Mouse (Mus musculus) midbrain, postnatal 0 days (tissue): ENCODE results near the gene Cryl1. TPM values are rescaled to one million over a fixed set of nuclear protein-coding genes. Genes with fewer than 3 reads are reported as not detected.
A peak's percentile ranks its signal among the peaks of the same experiment; 100 is the strongest.

ENCODE experiments used
- ATAC-seq: fragments of 200-750 bp; cut with Nextera tagmentation; 2 replicates; pipeline ENCODE4 v1.8.0; 2017; ENCODE audit warnings: moderate number of reproducible peaks, mild to moderate bottlenecking, moderate TSS enrichment, moderate library complexity; ENCODE audit not compliant: low FRiP score
- DNase-seq: peaks from one replicate; pipeline ENCODE4 v3.0.0-alpha.2; 2015; ENCODE audit warnings: low spot score
- H3K27ac ChIP-seq: fragments of 300-500 bp; sonication (generic); 2 replicates; pipeline ENCODE4 v1.5.1; 2014; ENCODE audit warnings: low read depth, mild to moderate bottlenecking, low read length, mixed read lengths
- H3K27me3 ChIP-seq: fragments of 300-500 bp; sonication (generic); 2 replicates; pipeline ENCODE4 v1.6.1; 2014; ENCODE audit warnings: low read length, control low read depth, mixed read lengths; ENCODE audit not compliant: insufficient read depth
- H3K36me3 ChIP-seq: fragments of 300-500 bp; sonication (generic); 2 replicates; pipeline ENCODE4 v1.6.1; 2014; ENCODE audit warnings: low read length, control low read depth, mixed read lengths; ENCODE audit not compliant: insufficient read depth
- H3K4me1 ChIP-seq: fragments of 300-500 bp; sonication (generic); 2 replicates; pipeline ENCODE4 v1.6.1; 2014; ENCODE audit warnings: mild to moderate bottlenecking, control low read depth, antibody characterized with exemption, low read length, mixed read lengths; ENCODE audit not compliant: insufficient read depth
- H3K4me2 ChIP-seq: fragments of 300-500 bp; sonication (generic); 2 replicates; pipeline ENCODE4 v1.6.1; 2014; ENCODE audit warnings: low read depth, mild to moderate bottlenecking, low read length, mixed read lengths; ENCODE audit not compliant: poor library complexity, severe bottlenecking
- H3K4me3 ChIP-seq: fragments of 300-500 bp; sonication (generic); 2 replicates; pipeline ENCODE4 v1.5.1; 2014; ENCODE audit warnings: low read depth, mild to moderate bottlenecking, low read length, moderate library complexity
- H3K9ac ChIP-seq: fragments of 300-500 bp; sonication (generic); replicated peaks from 2 replicates; pipeline ENCODE4 v1.6.1; 2014; ENCODE audit warnings: mild to moderate bottlenecking, low read length, moderate library complexity, mixed read lengths; ENCODE audit not compliant: poor library complexity, severe bottlenecking
- H3K9me3 ChIP-seq: fragments of 300-500 bp; sonication (generic); 2 replicates; pipeline ENCODE4 v1.6.1; 2016; ENCODE audit warnings: low read length, control low read depth
- CTCF ChIP-seq: IDR thresholded peaks from 2 replicates; pipeline ENCODE4 v1.5.1; 2016; ENCODE audit warnings: antibody characterized with exemption, mild to moderate bottlenecking
- WGBS: fragments of 180-500 bp; shearing (Covaris S2); extraction: QIAGEN DNeasy Blood & Tissue Kit; methylation state at CpG from one replicate; pipeline ENCODE4 v1.1.7; 2014; 5-methylcytosine and 5-hydroxymethylcytosine counted together
- polyA plus RNA-seq: library from polyadenylated mRNA; unstranded; fragments of >200 nt; fragmentation: Nextera tagmentation; extraction: Ambion mirVana; gene quantifications from 2 replicates; pipeline ENCODE4 v1.2.1, GENCODE M21; 2015
- total RNA-seq: library from RNA; depleted of rRNA; stranded (reverse); fragments of >200 nt; gene quantifications from 2 replicates; pipeline ENCODE4 v1.2.3, GENCODE M21; 2014

Cryl1 gene
- total and polyA plus RNA-seq, 2 experiments from 2014 or later, result 13.5 to 19.4 TPM

DNA sequence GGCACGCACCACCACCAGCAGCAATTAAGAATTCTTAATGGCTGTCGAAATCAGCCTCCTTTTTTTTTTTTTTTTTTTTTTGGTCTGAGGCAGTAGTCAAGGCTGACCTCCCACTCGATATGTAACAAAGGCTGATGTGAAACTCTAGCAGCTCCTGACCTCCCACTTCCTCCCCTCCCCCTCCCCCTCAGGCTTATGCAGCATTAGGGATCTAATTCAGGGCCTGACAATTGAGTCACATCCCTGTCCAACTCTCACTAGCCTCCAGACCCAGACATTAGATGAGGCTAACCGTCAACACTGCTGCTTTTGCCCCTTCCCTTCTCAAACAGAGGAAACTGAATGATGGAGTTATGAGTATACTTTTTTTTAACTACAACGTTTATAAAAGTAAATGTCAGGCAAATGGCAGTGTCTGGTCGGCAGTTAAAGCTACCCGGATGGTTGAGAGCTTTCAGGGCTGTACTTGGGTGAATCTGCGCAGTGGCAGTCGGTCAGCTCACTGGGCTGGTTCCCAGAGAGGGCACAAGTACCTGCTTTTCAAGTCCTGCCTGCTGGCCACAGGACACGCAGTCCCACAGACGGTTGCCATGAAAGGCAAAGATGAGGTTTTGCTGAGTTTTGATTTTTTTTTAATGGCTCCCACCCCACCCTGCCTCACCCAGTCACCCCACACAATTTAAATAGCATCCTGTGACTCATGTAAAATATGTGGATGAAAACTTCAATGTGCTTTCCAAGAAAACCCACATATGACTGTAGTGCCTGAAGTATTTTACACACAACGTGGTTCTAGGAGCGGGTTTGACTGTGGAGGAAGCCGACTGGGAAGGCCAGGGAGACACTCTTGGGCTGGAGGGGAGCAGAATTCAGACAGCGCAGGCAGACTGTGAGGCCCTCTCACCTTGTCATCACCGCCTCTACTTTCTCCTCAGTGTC is 81.4 kb downstream of the Cryl1 start:
- Histone ChIP-seq H3K27ac (no peak overlapping the region), H3K9ac (no peak overlapping the region), H3K27me3 (no peaks in the 10 kb centered on the region), H3K4me3 (no peak overlapping the region), H3K4me2 (no peak overlapping the region), H3K9me3 (no peaks in the 10 kb centered on the region), H3K4me1 (no peaks in the 10 kb centered on the region), H3K36me3 (no peaks in the 10 kb centered on the region)
- TF ChIP-seq CTCF, result no peak
- 68% methylated on average over 16 of the region's 16 CpGs for WGBS
- no peak for ATAC-seq
- no peak for DNase-seq

GRCm38 (mm10) chr14:57315976-57316375 is 82.4 kb downstream of the Cryl1 start:
- Histone ChIP-seq H3K36me3 (no peaks in the 10 kb centered on the region), H3K9ac (no peak overlapping the region), H3K4me3 (no peak overlapping the region), H3K9me3 (no peaks in the 10 kb centered on the region), H3K27me3 (no peaks in the 10 kb centered on the region), H3K4me1 (no peaks in the 10 kb centered on the region), H3K27ac (no peak overlapping the region), H3K4me2 (no peak overlapping the region)
- ATAC-seq (no peak), DNase-seq (peak; percentile 51)
- TF ChIP-seq CTCF, result no peak
- WGBS, result 37% methylated on average over 3 of the region's 3 CpGs

GRCm38 (mm10) chr14:57315551-57315950 is 82.8 kb downstream of the Cryl1 start:
- no peak overlapping the region for H3K4me2 ChIP-seq
- WGBS, result 53% methylated on average over 7 of the region's 7 CpGs
- no peak overlapping the region for H3K27ac ChIP-seq
- no peak overlapping the region for H3K9ac ChIP-seq
- peak; percentile 8 for DNase-seq
- no peaks in the 10 kb centered on the region for H3K9me3 ChIP-seq
- H3K4me1 ChIP-seq, result no peaks in the 10 kb centered on the region
- TF ChIP-seq CTCF, result no peak
- no peak overlapping the region for H3K4me3 ChIP-seq
- no peak for ATAC-seq
- H3K36me3 ChIP-seq, result no peaks in the 10 kb centered on the region
- no peaks in the 10 kb centered on the region for H3K27me3 ChIP-seq

DNA sequence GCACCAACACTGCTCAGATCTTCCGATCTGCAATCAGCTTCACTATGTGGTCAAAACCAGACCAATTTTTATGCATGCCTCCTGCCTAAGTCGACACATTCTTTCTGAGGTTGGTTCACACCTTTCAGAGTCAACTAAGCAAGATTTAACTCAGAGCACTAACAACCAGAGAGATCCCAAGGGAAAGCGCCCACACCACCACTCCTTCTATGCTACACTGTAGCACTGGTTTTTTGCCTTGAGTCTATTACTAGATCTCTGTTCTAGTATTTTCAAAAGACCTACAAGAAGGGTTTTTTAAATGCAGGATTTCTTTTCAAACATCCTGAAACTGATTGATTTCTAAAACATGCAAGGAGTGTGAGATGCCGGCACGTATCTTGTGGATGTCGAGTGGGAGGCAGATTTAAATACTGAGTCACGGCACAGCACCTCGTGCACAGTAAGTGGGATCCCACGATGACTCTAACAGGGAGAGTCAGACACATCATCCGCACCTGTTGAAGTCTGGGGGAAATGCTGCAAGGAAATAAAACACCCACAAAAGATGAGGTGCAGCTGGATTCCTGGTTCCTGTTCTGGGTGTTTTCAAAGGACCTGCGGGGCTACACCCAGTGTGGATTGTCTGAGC is 96.6 kb downstream of the Cryl1 start:
- DNase-seq (no peak), ATAC-seq (no peak)
- H3K9me3 ChIP-seq, result no peaks in the 10 kb centered on the region
- no peak overlapping the region for H3K27ac ChIP-seq
- H3K4me2 ChIP-seq, result no peak overlapping the region
- WGBS, result 92% methylated on average over 11 of the region's 11 CpGs
- H3K9ac ChIP-seq, result no peak overlapping the region
- H3K36me3 ChIP-seq, result no peaks in the 10 kb centered on the region
- TF ChIP-seq CTCF, result no peak
- no peaks in the 10 kb centered on the region for H3K27me3 ChIP-seq
- no peak overlapping the region for H3K4me3 ChIP-seq
- no peaks in the 10 kb centered on the region for H3K4me1 ChIP-seq

- Histone ChIP-seq H3K27me3 (no peaks in the 10 kb centered on the region), H3K9me3 (no peaks in the 10 kb centered on the region), H3K27ac (no peak overlapping the region), H3K36me3 (no peaks in the 10 kb centered on the region), H3K9ac (no peak overlapping the region), H3K4me3 (no peak overlapping the region), H3K4me1 (no peaks in the 10 kb centered on the region), H3K4me2 (no peak overlapping the region)
- 64% methylated on average over 2 of the region's 2 CpGs for WGBS
- no peak for DNase-seq
- no peak for ATAC-seq
- TF ChIP-seq CTCF, result no peak
These were observed 97.8 kb downstream of the Cryl1 start for GRCm38 (mm10) chr14:57300530-57300929.

GRCm38 (mm10) chr14:57297672-57298071 is 100.7 kb downstream of the Cryl1 start:
- ATAC-seq, result no peak

More at GRCm38 (mm10) chr14:57297672-57298071, 100.7 kb downstream of the Cryl1 start:
- no peaks in the 10 kb centered on the region for H3K4me1 ChIP-seq
- no peaks in the 10 kb centered on the region for H3K36me3 ChIP-seq
- no peak for TF ChIP-seq CTCF
- no peaks in the 10 kb centered on the region for H3K27me3 ChIP-seq
- H3K4me2 ChIP-seq, result no peak overlapping the region
- H3K9ac ChIP-seq, result no peak overlapping the region
- no peak for DNase-seq
- no peak overlapping the region for H3K4me3 ChIP-seq
- WGBS, result 38% methylated on average over 5 of the region's 5 CpGs
- no peak overlapping the region for H3K27ac ChIP-seq
- no peaks in the 10 kb centered on the region for H3K9me3 ChIP-seq
